8 mouse cellular contexts compared by ENCODE assay signal in genomic region chr15:11565503-11566031, GRCm38 (mm10).
DNase-seq lines count a peak whose midpoint lies in the region; ATAC-seq and TF ChIP-seq lines count a peak whose summit lies in the region.
"Had no signal": no experiment of that assay in that cellular context is flagged by ENCODE, and none has a peak within 500 bp of the region (broad histone marks: within the 10 kb centered on the region; RNA-seq: fewer than 3 reads in every experiment).

No protein-coding gene starts in this region.

- H3K4me1 ChIP-seq in embryonic facial prominence, embryonic 13.5 days: peaks cover 4% of the 10 kb centered on the region
- peaks cover 5% of the 10 kb centered on the region; the same call in 1 of the 2 replicates for H3K4me1 ChIP-seq in intestine, postnatal 0 days (replicated peaks; ENCODE audit: control insufficient read depth, insufficient read depth, low read length)
- peaks cover 6% of the 10 kb centered on the region for H3K4me1 ChIP-seq in midbrain, embryonic 14.5 days (ENCODE audit: control insufficient read depth, insufficient read depth, low read length)
- H3K4me1 ChIP-seq: liver, embryonic 15.5 days had no signal

- H3K4me2 ChIP-seq in embryonic facial prominence, embryonic 13.5 days: peak overlapping the region; percentile 16; the same call in 1 of the 2 replicates
- H3K4me2 ChIP-seq in intestine, postnatal 0 days (replicated peaks; ENCODE audit: low read depth): 0 out of 2 replicates have a peak overlapping the region, but pooled peaks have one; percentile 17
- peak overlapping the region; percentile 21 for H3K4me2 ChIP-seq in midbrain, embryonic 14.5 days (ENCODE audit: low read length)
- H3K4me2 ChIP-seq: liver, embryonic 15.5 days had no signal

- 34% methylated on average over 10 of the region's 10 CpGs for WGBS in embryonic facial prominence, embryonic 13.5 days
- WGBS in intestine, postnatal 0 days: 24% methylated on average over 10 of the region's 10 CpGs
- 10% methylated on average over 10 of the region's 10 CpGs for WGBS in midbrain, embryonic 14.5 days

- no peak for ATAC-seq in embryonic facial prominence, embryonic 13.5 days (ENCODE audit: insufficient number of reproducible peaks, insufficient read depth, low FRiP score, low TSS enrichment, low read depth)
- ATAC-seq in intestine, postnatal 0 days: no peak
- peak; percentile 37; the same call in 1 of the 2 replicates for ATAC-seq in midbrain, embryonic 14.5 days (ENCODE audit: low FRiP score, low TSS enrichment)
- no peak for ATAC-seq in megakaryocyte-erythroid progenitor cell, adult 5-6 weeks (replicated peaks; ENCODE audit: low FRiP score, low TSS enrichment, poor library complexity, severe bottlenecking)

- no peaks in the 10 kb centered on the region for H3K27me3 ChIP-seq in embryonic facial prominence, embryonic 13.5 days
- H3K27me3 ChIP-seq in intestine, postnatal 0 days (replicated peaks; ENCODE audit: control insufficient read depth, insufficient read depth, low read length): no peaks in the 10 kb centered on the region
- no peaks in the 10 kb centered on the region for H3K27me3 ChIP-seq in midbrain, embryonic 14.5 days (ENCODE audit: control insufficient read depth, insufficient read depth, low read length)
- H3K27me3 ChIP-seq: liver, embryonic 15.5 days had no signal

- H3K9me3 ChIP-seq in embryonic facial prominence, embryonic 13.5 days: no peaks in the 10 kb centered on the region
- H3K9me3 ChIP-seq in intestine, postnatal 0 days (ENCODE audit: control insufficient read depth): no peaks in the 10 kb centered on the region
- H3K9me3 ChIP-seq in midbrain, embryonic 14.5 days (ENCODE audit: control insufficient read depth, low read length): no peaks in the 10 kb centered on the region
- H3K9me3 ChIP-seq: liver, embryonic 15.5 days had no signal

- no peaks in the 10 kb centered on the region for H3K36me3 ChIP-seq in embryonic facial prominence, embryonic 13.5 days
- no peaks in the 10 kb centered on the region for H3K36me3 ChIP-seq in intestine, postnatal 0 days (ENCODE audit: control insufficient read depth, insufficient read depth)
- no peaks in the 10 kb centered on the region for H3K36me3 ChIP-seq in midbrain, embryonic 14.5 days (ENCODE audit: control insufficient read depth, insufficient read depth, low read length)
- H3K36me3 ChIP-seq: liver, embryonic 15.5 days had no signal

- H3K9ac ChIP-seq in embryonic facial prominence, embryonic 13.5 days: no peak overlapping the region; the same call in 1 of the 2 replicates
- H3K9ac ChIP-seq in intestine, postnatal 0 days (ENCODE audit: low read depth, low read length): no peak overlapping the region
- H3K9ac ChIP-seq in midbrain, embryonic 14.5 days (replicated peaks; ENCODE audit: low read length): no peak overlapping the region
- H3K9ac ChIP-seq: liver, embryonic 15.5 days had no signal

- DNase-seq in adrenal gland, postnatal 25 days: peak; percentile 29
- DNase-seq in midbrain, embryonic 14.5 days: peak; percentile 49
- DNase-seq in spleen, postnatal 14 days (ENCODE audit: low spot score in 2 of 2): no peak
- DNase-seq in thymus, postnatal 0 days (ENCODE audit: low spot score): no peak

- peak overlapping the region; percentile 28; the same call in 1 of the 2 replicates for H3K27ac ChIP-seq in embryonic facial prominence, embryonic 13.5 days
- no peak overlapping the region for H3K27ac ChIP-seq in intestine, postnatal 0 days (ENCODE audit: low read depth, low read length)
- H3K27ac ChIP-seq in midbrain, embryonic 14.5 days (replicated peaks; ENCODE audit: low read depth, low read length): peak overlapping the region; percentile 26; the same call in 1 of the 2 replicates
- H3K27ac ChIP-seq: liver, embryonic 15.5 days had no signal

- no peak overlapping the region for H3K4me3 ChIP-seq in embryonic facial prominence, embryonic 13.5 days
- no peak overlapping the region for H3K4me3 ChIP-seq in intestine, postnatal 0 days (ENCODE audit: low read depth, low read length)
- no peak overlapping the region for H3K4me3 ChIP-seq in midbrain, embryonic 14.5 days (replicated peaks; ENCODE audit: low read depth, low read length)
- H3K4me3 ChIP-seq: liver, embryonic 15.5 days had no signal

- no peak for TF ChIP-seq CTCF in intestine, postnatal 0 days (IDR thresholded peaks at IDR 0.05; ENCODE audit: low read depth)

Comparison
In these comparisons a context has a peak if more than half of its experiments do, and no peak if none do; other contexts are left out.
1. DNase-seq: peak in adrenal gland, postnatal 25 days (single experiment) and midbrain, embryonic 14.5 days (single experiment); none in spleen, postnatal 14 days (0 of 2) and thymus, postnatal 0 days (single experiment).
2. Peak in every context shown above with its lines, with median percentiles within 50 percentile points of each other: H3K4me2 ChIP-seq.